Mouse (Mus musculus): Measurements from ENCODE around the gene Olfm1. TPM values are rescaled to one million over a fixed set of nuclear protein-coding genes. Genes with fewer than 3 reads are reported as not detected.

Olfm1 gene
- polyA plus RNA-seq, 1 experiment from 2014 or later, result 11.7 TPM

GRCm38 (mm10) chr2:28204677-28205466 lies 12.1 kb downstream of the Olfm1 start:
- Histone ChIP-seq H3K4me3 (ENCODE audit: control insufficient read depth in 1 of 2, insufficient read depth in 1 of 2, low read depth in 1 of 2, low read length in 2 of 2) (peak overlapping the region; percentile 43 to 57; a peak in 3 of 4 replicates), H3K36me3 (ENCODE audit: control insufficient read depth, insufficient read depth, low read length) (no peaks in the 10 kb centered on the region), H3K9me3 (ENCODE audit: control insufficient read depth, low read length) (no peaks in the 10 kb centered on the region), H3K27me3 (ENCODE audit: control insufficient read depth, insufficient read depth, low read length) (peaks cover 57% of the 10 kb centered on the region), H3K9ac (ENCODE audit: low read length) (peak overlapping the region; percentile 78; the same call in 1 of the 2 replicates), H3K27ac (replicated peaks in 1 of 2; ENCODE audit: control insufficient read depth in 1 of 2, insufficient read depth in 1 of 2, low read depth in 2 of 2, low read length in 2 of 2) (no peak overlapping the region), H3K4me2 (ENCODE audit: low read length) (peak overlapping the region; percentile 98), H3K4me1 (ENCODE audit: control insufficient read depth in 2 of 2, insufficient read depth in 2 of 2, low read length in 2 of 2) (peaks cover 2 to 15% of the 10 kb centered on the region in 2 experiments; a peak in 3 of 4 replicates)
- WGBS, result 15% methylated on average over 19 of the region's 19 CpGs
- ATAC-seq (ENCODE audit: insufficient number of reproducible peaks, insufficient read depth, low FRiP score, low read depth), result no peak

DNA sequence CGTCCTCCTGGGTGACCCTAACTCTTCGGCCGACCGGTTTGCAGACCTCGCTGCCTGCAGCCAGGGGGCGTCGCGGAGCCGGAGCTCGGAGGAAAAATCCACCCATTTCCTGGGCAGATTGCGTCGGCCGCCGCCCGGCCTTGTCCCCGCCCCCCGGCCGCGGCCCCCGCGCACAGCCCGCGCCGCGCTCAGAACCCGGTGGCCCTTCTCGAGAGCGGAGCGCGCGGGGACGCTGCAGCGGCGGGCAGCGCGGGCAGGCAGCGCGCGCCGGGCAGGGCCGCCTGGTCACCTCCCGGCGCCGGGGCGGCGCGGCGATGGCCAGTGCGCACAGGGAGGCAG lies 12.6 kb downstream of the Olfm1 start:
- H3K4me1 ChIP-seq (ENCODE audit: control insufficient read depth in 2 of 2, insufficient read depth in 2 of 2, low read length in 2 of 2), result peaks cover 2 to 15% of the 10 kb centered on the region in 2 experiments; a peak in 3 of 4 replicates
- peaks cover 51% of the 10 kb centered on the region for H3K27me3 ChIP-seq (ENCODE audit: control insufficient read depth, insufficient read depth, low read length)
- ATAC-seq (ENCODE audit: insufficient number of reproducible peaks, insufficient read depth, low FRiP score, low read depth), result 0 out of 2 replicates have a peak, but pooled peaks have one; percentile 49
- WGBS, result under 1% methylated on average over 48 of the region's 49 CpGs
- no peak overlapping the region for H3K27ac ChIP-seq (replicated peaks in 1 of 2; ENCODE audit: control insufficient read depth in 1 of 2, insufficient read depth in 1 of 2, low read depth in 2 of 2, low read length in 2 of 2)
- H3K9ac ChIP-seq (ENCODE audit: low read length), result peak overlapping the region; percentile 78
- peak overlapping the region; percentile 98 for H3K4me2 ChIP-seq (ENCODE audit: low read length)
- peak overlapping the region; percentile 43 to 57 for H3K4me3 ChIP-seq (ENCODE audit: control insufficient read depth in 1 of 2, insufficient read depth in 1 of 2, low read depth in 1 of 2, low read length in 2 of 2)
- H3K9me3 ChIP-seq (ENCODE audit: control insufficient read depth, low read length), result no peaks in the 10 kb centered on the region
- no peaks in the 10 kb centered on the region for H3K36me3 ChIP-seq (ENCODE audit: control insufficient read depth, insufficient read depth, low read length)

- peaks cover 2 to 15% of the 10 kb centered on the region in 2 experiments; a peak in 3 of 4 replicates for H3K4me1 ChIP-seq (ENCODE audit: control insufficient read depth in 2 of 2, insufficient read depth in 2 of 2, low read length in 2 of 2)
- under 1% methylated on average over 47 of the region's 51 CpGs for WGBS
- no peaks in the 10 kb centered on the region for H3K9me3 ChIP-seq (ENCODE audit: control insufficient read depth, low read length)
- no peaks in the 10 kb centered on the region for H3K36me3 ChIP-seq (ENCODE audit: control insufficient read depth, insufficient read depth, low read length)
- no peak for ATAC-seq (ENCODE audit: insufficient number of reproducible peaks, insufficient read depth, low FRiP score, low read depth)
- no peak overlapping the region for H3K27ac ChIP-seq (replicated peaks in 1 of 2; ENCODE audit: control insufficient read depth in 1 of 2, insufficient read depth in 1 of 2, low read depth in 2 of 2, low read length in 2 of 2)
- peak overlapping the region; percentile 78 for H3K9ac ChIP-seq (ENCODE audit: low read length)
- H3K4me2 ChIP-seq (ENCODE audit: low read length), result peak overlapping the region; percentile 98
- peak overlapping the region; percentile 43 to 57 for H3K4me3 ChIP-seq (ENCODE audit: control insufficient read depth in 1 of 2, insufficient read depth in 1 of 2, low read depth in 1 of 2, low read length in 2 of 2)
- H3K27me3 ChIP-seq (ENCODE audit: control insufficient read depth, insufficient read depth, low read length), result peaks cover 50% of the 10 kb centered on the region
These were observed 13.2 kb downstream of the Olfm1 start for GRCm38 (mm10) chr2:28205870-28206421.

- Histone ChIP-seq H3K4me2 (ENCODE audit: low read length) (peak overlapping the region; percentile 98), H3K9ac (ENCODE audit: low read length) (peak overlapping the region; percentile 78; the same call in 1 of the 2 replicates), H3K4me3 (ENCODE audit: control insufficient read depth in 1 of 2, insufficient read depth in 1 of 2, low read depth in 1 of 2, low read length in 2 of 2) (peak overlapping the region; percentile 43 to 57; a peak in 2 of 4 replicates), H3K9me3 (ENCODE audit: control insufficient read depth, low read length) (no peaks in the 10 kb centered on the region), H3K27me3 (ENCODE audit: control insufficient read depth, insufficient read depth, low read length) (peaks cover 47% of the 10 kb centered on the region), H3K36me3 (ENCODE audit: control insufficient read depth, insufficient read depth, low read length) (no peaks in the 10 kb centered on the region), H3K27ac (replicated peaks in 1 of 2; ENCODE audit: control insufficient read depth in 1 of 2, insufficient read depth in 1 of 2, low read depth in 2 of 2, low read length in 2 of 2) (no peak overlapping the region), H3K4me1 (ENCODE audit: control insufficient read depth in 2 of 2, insufficient read depth in 2 of 2, low read length in 2 of 2) (peaks cover 2 to 15% of the 10 kb centered on the region in 2 experiments; a peak in 3 of 4 replicates)
- ATAC-seq (ENCODE audit: insufficient number of reproducible peaks, insufficient read depth, low FRiP score, low read depth), result no peak
- 14% methylated on average over 11 of the region's 11 CpGs for WGBS
These were observed 13.7 kb downstream of the Olfm1 start for GRCm38 (mm10) chr2:28206472-28206871.

DNA sequence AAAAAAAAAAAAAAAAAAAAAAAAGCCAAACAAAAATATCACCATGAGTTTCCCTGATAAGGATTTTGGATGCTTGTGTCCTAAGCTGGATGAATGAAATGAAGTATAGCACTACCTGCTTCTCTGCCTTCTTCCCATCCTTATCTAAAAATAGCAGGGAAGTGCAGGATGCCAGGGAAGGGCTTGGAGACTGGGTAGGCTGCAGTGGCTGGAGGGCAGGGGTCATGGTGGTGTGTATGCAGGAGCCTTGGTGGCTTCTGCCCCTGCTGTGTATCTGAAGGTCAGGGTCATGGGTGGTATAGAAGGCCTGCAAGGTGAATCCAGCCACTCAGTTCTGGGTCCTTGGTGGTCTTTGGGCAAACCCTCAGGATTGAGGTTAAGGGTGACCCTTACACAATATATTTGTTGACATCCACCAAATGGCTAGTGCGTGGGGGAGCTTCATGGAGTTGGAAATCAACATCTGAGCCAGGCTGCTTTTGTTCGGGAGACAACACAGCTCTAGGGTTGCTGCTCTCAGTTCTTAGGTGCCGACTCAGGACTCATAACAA lies 14.5 kb downstream of the Olfm1 start:
- no peak for ATAC-seq (ENCODE audit: insufficient number of reproducible peaks, insufficient read depth, low FRiP score, low read depth)
- Histone ChIP-seq H3K4me1 (ENCODE audit: control insufficient read depth in 2 of 2, insufficient read depth in 2 of 2, low read length in 2 of 2) (peaks cover 2 to 15% of the 10 kb centered on the region in 2 experiments; a peak in 3 of 4 replicates), H3K4me3 (ENCODE audit: control insufficient read depth in 1 of 2, insufficient read depth in 1 of 2, low read depth in 1 of 2, low read length in 2 of 2) (no peak overlapping the region), H3K27me3 (ENCODE audit: control insufficient read depth, insufficient read depth, low read length) (peaks cover 42% of the 10 kb centered on the region), H3K9ac (ENCODE audit: low read length) (no peak overlapping the region), H3K9me3 (ENCODE audit: control insufficient read depth, low read length) (no peaks in the 10 kb centered on the region), H3K27ac (replicated peaks in 1 of 2; ENCODE audit: control insufficient read depth in 1 of 2, insufficient read depth in 1 of 2, low read depth in 2 of 2, low read length in 2 of 2) (no peak overlapping the region), H3K4me2 (ENCODE audit: low read length) (no peak overlapping the region), H3K36me3 (ENCODE audit: control insufficient read depth, insufficient read depth, low read length) (no peaks in the 10 kb centered on the region)
- 84% methylated on average over 3 of the region's 3 CpGs for WGBS

- H3K9ac ChIP-seq (ENCODE audit: low read length), result no peak overlapping the region
- H3K36me3 ChIP-seq (ENCODE audit: control insufficient read depth, insufficient read depth, low read length), result no peaks in the 10 kb centered on the region
- no peak for ATAC-seq (ENCODE audit: insufficient number of reproducible peaks, insufficient read depth, low FRiP score, low read depth)
- no peaks in the 10 kb centered on the region for H3K9me3 ChIP-seq (ENCODE audit: control insufficient read depth, low read length)
- no peak overlapping the region for H3K4me2 ChIP-seq (ENCODE audit: low read length)
- no peak overlapping the region for H3K27ac ChIP-seq (replicated peaks in 1 of 2; ENCODE audit: control insufficient read depth in 1 of 2, insufficient read depth in 1 of 2, low read depth in 2 of 2, low read length in 2 of 2)
- WGBS, result 88% methylated on average over 14 of the region's 14 CpGs
- peaks cover 34% of the 10 kb centered on the region for H3K27me3 ChIP-seq (ENCODE audit: control insufficient read depth, insufficient read depth, low read length)
- H3K4me3 ChIP-seq (ENCODE audit: control insufficient read depth in 1 of 2, insufficient read depth in 1 of 2, low read depth in 1 of 2, low read length in 2 of 2), result no peak overlapping the region
- H3K4me1 ChIP-seq (ENCODE audit: control insufficient read depth in 2 of 2, insufficient read depth in 2 of 2, low read length in 2 of 2), result peaks cover 2 to 15% of the 10 kb centered on the region in 2 experiments; a peak in 3 of 4 replicates
These were observed 15.4 kb downstream of the Olfm1 start for GRCm38 (mm10) chr2:28208130-28208745.

DNA sequence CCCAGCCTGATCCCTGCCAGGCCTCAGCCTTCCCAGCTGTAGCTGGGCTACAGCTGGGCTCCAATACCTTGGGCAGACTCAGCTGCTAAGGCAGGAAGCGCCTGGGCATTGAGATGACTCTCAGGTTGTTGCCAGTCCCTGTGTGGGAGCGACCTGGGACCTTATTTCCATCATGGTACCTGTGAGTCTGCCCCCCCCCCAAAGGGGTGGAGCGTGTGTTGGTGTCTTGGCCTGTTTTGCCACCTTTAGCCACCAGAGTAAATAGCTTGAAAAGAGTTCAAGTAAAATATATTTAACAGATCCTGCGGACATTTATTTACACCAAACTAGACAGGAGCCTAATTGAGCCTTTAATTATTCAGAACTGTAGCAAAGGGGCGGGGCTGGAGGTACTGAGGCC lies 16.4 kb downstream of the Olfm1 start:
- Histone ChIP-seq H3K36me3 (ENCODE audit: control insufficient read depth, insufficient read depth, low read length) (no peaks in the 10 kb centered on the region), H3K4me1 (ENCODE audit: control insufficient read depth in 2 of 2, insufficient read depth in 2 of 2, low read length in 2 of 2) (peaks cover 2 to 15% of the 10 kb centered on the region in 2 experiments; a peak in 3 of 4 replicates), H3K9me3 (ENCODE audit: control insufficient read depth, low read length) (no peaks in the 10 kb centered on the region), H3K27ac (replicated peaks in 1 of 2; ENCODE audit: control insufficient read depth in 1 of 2, insufficient read depth in 1 of 2, low read depth in 2 of 2, low read length in 2 of 2) (no peak overlapping the region), H3K4me2 (ENCODE audit: low read length) (no peak overlapping the region), H3K4me3 (ENCODE audit: control insufficient read depth in 1 of 2, insufficient read depth in 1 of 2, low read depth in 1 of 2, low read length in 2 of 2) (no peak overlapping the region), H3K9ac (ENCODE audit: low read length) (no peak overlapping the region), H3K27me3 (ENCODE audit: control insufficient read depth, insufficient read depth, low read length) (peaks cover 27% of the 10 kb centered on the region)
- no peak for ATAC-seq (ENCODE audit: insufficient number of reproducible peaks, insufficient read depth, low FRiP score, low read depth)
- WGBS, result 91% methylated on average over 5 of the region's 5 CpGs
